Mouse (Mus musculus) liver, embryonic 14.5 days (tissue): ENCODE results near the gene Tmem231. TPM values are rescaled to one million over a fixed set of nuclear protein-coding genes. Genes with fewer than 3 reads are reported as not detected.

Source experiments
- ATAC-seq: fragments of 200-750 bp; cut with Nextera tagmentation; 2 replicates; pipeline ENCODE4 v1.8.0; 2017; ENCODE audit warnings: moderate number of reproducible peaks, mild to moderate bottlenecking, moderate library complexity; ENCODE audit not compliant: insufficient read depth
- DNase-seq, 3 experiments: peaks; one replicate each; pipeline ENCODE4 v3.0.0-alpha.2; 2012 to 2013; ENCODE audit warnings: low read depth in 3 of 3, low spot score in 3 of 3
- H3K27ac ChIP-seq: fragments of 300-500 bp; sonication (generic); 2 replicates; pipeline ENCODE4 v1.5.1; 2014; ENCODE audit warnings: moderate library complexity, mild to moderate bottlenecking, control low read depth, inconsistent platforms
- H3K27me3 ChIP-seq: fragments of 300-500 bp; sonication (generic); 2 replicates; pipeline ENCODE4 v1.6.1; 2014; ENCODE audit warnings: mild to moderate bottlenecking, low read length, moderate library complexity; ENCODE audit not compliant: control insufficient read depth, insufficient read depth
- H3K36me3 ChIP-seq: fragments of 300-500 bp; sonication (generic); replicated peaks from 2 replicates; pipeline ENCODE4 v1.6.1; 2014; ENCODE audit warnings: low read depth; ENCODE audit not compliant: control insufficient read depth, insufficient read depth
- H3K4me1 ChIP-seq, 2 experiments: fragments of 200-500 bp in 1 of 2; fragments of 300-500 bp in 1 of 2; sonication (generic) in 1 of 2; replicated peaks; 2 replicates each; pipeline ENCODE4 v1.6.1; 2012 to 2014; ENCODE audit warnings: antibody characterized with exemption in 1 of 2, inconsistent platforms in 1 of 2, low read length in 1 of 2; ENCODE audit not compliant: control insufficient read depth in 2 of 2, insufficient read depth in 2 of 2
- H3K4me2 ChIP-seq: fragments of 300-500 bp; sonication (generic); 2 replicates; pipeline ENCODE4 v1.6.1; 2014; ENCODE audit warnings: low read depth, mild to moderate bottlenecking, control low read depth, moderate library complexity
- H3K4me3 ChIP-seq, 2 experiments: fragments of 200-500 bp in 1 of 2; fragments of 300-500 bp in 1 of 2; sonication (generic) in 1 of 2; 2 replicates each; pipeline ENCODE4 v1.5.1; 2012 to 2014; ENCODE audit warnings: low read depth in 2 of 2, low read length in 2 of 2, mild to moderate bottlenecking in 2 of 2, control low read depth in 1 of 2, inconsistent platforms in 1 of 2, moderate library complexity in 1 of 2; ENCODE audit not compliant: insufficient read depth in 1 of 2
- H3K9ac ChIP-seq: fragments of 300-500 bp; sonication (generic); replicated peaks from 2 replicates; pipeline ENCODE4 v1.6.1; 2014; ENCODE audit warnings: mild to moderate bottlenecking, control low read depth, moderate library complexity
- H3K9me3 ChIP-seq: fragments of 300-500 bp; sonication (generic); 2 replicates; pipeline ENCODE4 v1.6.1; 2016; ENCODE audit warnings: low read length, mixed read lengths; ENCODE audit not compliant: control insufficient read depth
- CTCF ChIP-seq: IDR thresholded peaks from 2 replicates; pipeline ENCODE4 v1.5.1; 2016; ENCODE audit warnings: antibody characterized with exemption, low read depth, control low read depth
- EP300 ChIP-seq: IDR thresholded peaks from 2 replicates; pipeline ENCODE4 v1.6.1; 2016; ENCODE audit warnings: antibody characterized with exemption, low read depth
- WGBS: fragments of 180-500 bp; shearing (Covaris S2); extraction: QIAGEN DNeasy Blood & Tissue Kit; methylation state at CpG from one replicate; pipeline ENCODE4 v1.1.7; 2014; ENCODE audit not compliant: insufficient replicate concordance; 5-methylcytosine and 5-hydroxymethylcytosine counted together
- polyA plus RNA-seq, 2 experiments: library from polyadenylated mRNA; depleted of rRNA in 1 of 2; stranded (reverse) in 1 of 2; unstranded in 1 of 2; fragments of >200 nt; fragmentation: Nextera tagmentation in 1 of 2; extraction: Ambion mirVana in 1 of 2; gene quantifications; 2 replicates each; pipeline versions ENCODE4 v1.2.1 to v1.2.3; 2012 to 2014

Gene Tmem231
- polyA plus RNA-seq, 2 experiments: 1.7 to 2.0 TPM

DNA sequence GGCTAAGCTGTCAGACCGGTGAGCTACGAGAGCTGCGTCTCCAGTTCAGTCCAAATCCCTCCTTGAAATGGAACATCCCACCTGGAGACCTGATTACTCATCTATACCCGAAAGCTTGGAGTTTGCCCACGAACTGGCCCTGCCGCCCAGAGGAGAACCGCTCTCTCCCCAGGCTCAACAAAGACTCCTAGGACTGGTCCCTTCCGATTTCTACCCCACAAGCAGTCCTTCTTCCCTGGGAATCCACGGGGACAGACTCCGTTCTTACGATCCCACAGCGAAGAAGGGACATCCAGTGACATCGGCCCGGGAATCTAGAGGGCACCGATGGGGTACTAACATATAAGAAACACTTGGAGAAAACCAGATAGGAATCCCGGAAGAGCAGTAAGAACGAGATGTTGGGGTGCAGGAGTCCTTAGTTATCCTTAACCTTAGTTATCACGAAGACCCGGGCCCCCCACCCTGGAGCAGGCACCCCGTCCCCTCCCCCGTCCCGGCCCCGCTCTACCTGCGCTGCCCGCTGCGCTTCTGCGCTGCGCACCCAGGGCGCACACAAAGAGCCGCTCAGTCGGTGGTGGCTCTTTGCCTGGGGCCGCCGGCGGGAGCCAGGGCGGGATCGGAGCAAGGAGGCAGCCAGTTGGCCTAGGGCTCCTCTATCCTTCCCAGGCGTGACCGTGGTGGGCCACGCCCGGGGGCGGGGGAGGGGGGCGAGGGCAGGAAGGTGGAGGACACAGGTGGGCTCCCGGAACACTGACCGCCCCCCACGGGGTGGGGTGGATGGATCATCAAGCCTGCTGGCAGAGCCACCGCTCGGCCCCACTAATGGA, 23.8 kb downstream of the Tmem231 start, which contains the start of gene Chst5:
Gene Chst5, minus strand, starts transcription at position 827 of the 830 bp plus-strand sequence.
- TF ChIP-seq EP300 (no peak), CTCF (no peak)
- no peaks in the 10 kb centered on the region for H3K4me1 ChIP-seq
- H3K9ac ChIP-seq: no peak within 1 kb of the TSS
- no peak within 1 kb of the TSS for H3K4me2 ChIP-seq
- ATAC-seq: no peak
- DNase-seq: no peak
- peaks cover 28% of the 10 kb centered on the region for H3K27me3 ChIP-seq
- H3K36me3 ChIP-seq: no peaks in the 10 kb centered on the region
- H3K9me3 ChIP-seq: no peaks in the 10 kb centered on the region
- H3K4me3 ChIP-seq: no peak within 1 kb of the TSS
- H3K27ac ChIP-seq: no peak within 1 kb of the TSS
- 13% methylated on average over 47 of the region's 47 CpGs for WGBS

DNA sequence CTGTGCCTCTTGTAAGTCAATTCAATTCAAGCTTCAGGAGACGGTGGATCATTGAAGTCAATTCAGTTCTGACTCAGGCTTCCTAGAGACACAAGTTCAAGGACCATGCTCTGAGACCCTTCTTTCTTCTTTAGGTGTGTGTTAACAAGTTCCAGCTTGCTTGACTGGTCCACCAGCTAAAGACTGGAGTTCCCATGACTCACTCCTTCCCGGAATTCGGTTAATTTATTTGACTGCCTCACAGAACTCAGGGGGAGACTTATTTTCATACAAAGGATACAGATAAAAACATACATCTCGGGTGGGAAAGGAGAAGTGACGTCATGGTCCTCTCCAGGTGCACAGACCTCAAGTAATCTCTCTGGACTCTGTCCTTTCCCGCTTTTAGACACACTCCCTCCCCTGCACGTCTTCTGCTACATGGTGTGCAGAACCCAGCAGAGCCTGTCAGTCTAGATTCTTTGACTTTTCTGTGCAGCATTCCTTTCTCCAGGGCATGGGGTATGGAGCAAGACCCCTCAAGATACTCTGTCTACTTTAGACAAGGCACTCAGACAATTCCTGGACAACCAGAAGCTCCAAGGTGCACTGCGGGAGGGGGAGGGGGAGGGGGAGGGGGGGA, 28.1 kb downstream of the Tmem231 start:
- H3K27me3 ChIP-seq: peaks cover 17% of the 10 kb centered on the region
- ATAC-seq (no peak), DNase-seq (no peak)
- no peak overlapping the region for H3K27ac ChIP-seq
- TF ChIP-seq CTCF (no peak), EP300 (no peak)
- no peak overlapping the region for H3K4me2 ChIP-seq
- no peaks in the 10 kb centered on the region for H3K9me3 ChIP-seq
- no peak overlapping the region for H3K4me3 ChIP-seq
- WGBS: 46% methylated on average over 8 of the region's 8 CpGs
- H3K36me3 ChIP-seq: no peaks in the 10 kb centered on the region
- no peak overlapping the region for H3K9ac ChIP-seq
- no peaks in the 10 kb centered on the region for H3K4me1 ChIP-seq

DNA sequence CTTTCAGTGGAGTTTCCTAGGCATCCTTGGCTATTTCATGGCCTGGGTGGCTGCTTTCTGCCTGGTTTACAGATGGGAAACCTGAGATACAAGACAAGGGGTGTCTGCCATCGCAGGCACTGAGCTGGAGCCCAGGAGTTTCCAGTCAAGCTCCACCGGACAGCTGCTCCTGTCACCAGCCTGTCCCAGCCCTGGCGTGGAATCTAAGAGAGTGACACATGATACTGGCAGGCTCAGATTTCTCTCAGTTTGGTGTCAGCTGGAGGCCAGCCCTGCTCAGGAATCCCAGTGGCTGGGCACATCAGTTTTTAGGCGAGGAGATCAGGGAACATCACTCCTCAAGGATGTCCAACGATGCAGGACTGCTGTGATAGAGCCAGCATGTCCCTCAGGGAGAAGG, 31.6 kb downstream of the Tmem231 start:
- no peak overlapping the region for H3K4me3 ChIP-seq
- H3K9me3 ChIP-seq: no peaks in the 10 kb centered on the region
- no peaks in the 10 kb centered on the region for H3K36me3 ChIP-seq
- DNase-seq (no peak), ATAC-seq (no peak)
- no peak overlapping the region for H3K27ac ChIP-seq
- no peaks in the 10 kb centered on the region for H3K27me3 ChIP-seq
- TF ChIP-seq EP300 (no peak), CTCF (no peak)
- WGBS: 47% methylated on average over 5 of the region's 5 CpGs
- no peaks in the 10 kb centered on the region for H3K4me1 ChIP-seq
- no peak overlapping the region for H3K4me2 ChIP-seq
- H3K9ac ChIP-seq: no peak overlapping the region

DNA sequence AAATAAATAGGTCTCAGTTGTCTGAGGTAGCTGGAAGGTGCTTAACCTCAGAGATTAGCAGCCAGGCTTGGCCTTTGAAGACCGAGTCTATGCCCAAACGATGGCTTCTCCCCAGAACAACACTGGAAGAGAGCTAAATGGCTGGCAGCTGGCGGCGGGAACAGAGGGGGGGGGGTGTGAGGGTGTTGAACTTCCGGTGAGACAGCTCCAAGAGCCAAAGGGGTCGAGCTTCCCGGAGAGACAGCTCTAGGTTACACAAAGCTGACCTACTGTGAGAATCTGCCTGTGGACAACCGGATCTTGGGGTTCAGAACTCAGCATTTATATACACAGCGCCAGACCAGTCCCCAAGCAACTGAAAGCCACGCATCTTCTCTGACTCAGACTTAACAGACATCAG, 35.1 kb downstream of the Tmem231 start:
- DNase-seq: no peak
- WGBS: 32% methylated on average over 10 of the region's 10 CpGs
- no peak for ATAC-seq
- no peak overlapping the region for H3K4me3 ChIP-seq
- H3K4me1 ChIP-seq: no peaks in the 10 kb centered on the region
- no peaks in the 10 kb centered on the region for H3K36me3 ChIP-seq
- H3K9me3 ChIP-seq: no peaks in the 10 kb centered on the region
- H3K9ac ChIP-seq: no peak overlapping the region
- no peak overlapping the region for H3K4me2 ChIP-seq
- TF ChIP-seq EP300 (no peak), CTCF (no peak)
- H3K27ac ChIP-seq: no peak overlapping the region
- no peaks in the 10 kb centered on the region; the same call in 1 of the 2 replicates for H3K27me3 ChIP-seq

DNA sequence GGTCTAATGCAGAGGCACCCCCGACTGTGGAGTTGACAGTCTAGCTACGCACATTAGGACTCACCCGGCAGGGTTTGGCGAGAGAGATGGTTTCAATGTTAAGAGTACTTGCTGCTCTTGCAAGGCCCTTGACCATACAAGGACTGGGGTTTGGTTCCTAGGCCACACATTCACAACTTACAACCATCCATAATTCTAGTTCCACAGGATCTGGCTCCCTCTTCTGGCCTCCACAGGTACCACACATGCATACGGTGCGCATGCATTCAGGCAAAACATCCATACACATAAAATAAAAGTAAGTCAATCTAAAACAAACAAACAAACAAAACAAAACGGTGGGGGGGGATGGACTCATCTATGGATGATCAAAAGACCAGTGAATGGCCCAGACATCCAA, 38.7 kb downstream of the Tmem231 start:
- no peak for ATAC-seq
- H3K9ac ChIP-seq: no peak overlapping the region

More for the DNA sequence above, 38.7 kb downstream of the Tmem231 start:
- no peak overlapping the region for H3K4me2 ChIP-seq
- no peaks in the 10 kb centered on the region for H3K36me3 ChIP-seq
- no peaks in the 10 kb centered on the region for H3K4me1 ChIP-seq
- no peaks in the 10 kb centered on the region for H3K9me3 ChIP-seq
- TF ChIP-seq EP300 (no peak), CTCF (peak; percentile 72)
- H3K27me3 ChIP-seq: peaks cover 14% of the 10 kb centered on the region
- WGBS: 83% methylated on average over 7 of the region's 7 CpGs
- DNase-seq: no peak
- H3K4me3 ChIP-seq: no peak overlapping the region
- no peak overlapping the region for H3K27ac ChIP-seq
